Mouse (Mus musculus) G1E (cell line): Measurements from ENCODE around the gene Bak1. TPM values are rescaled to one million over a fixed set of nuclear protein-coding genes. Genes with fewer than 3 reads are reported as not detected.
A peak's percentile ranks its signal among the peaks of the same experiment; 100 is the strongest.

ENCODE experiments used
- ATAC-seq: 2 replicates; pipeline ENCODE4 v1.8.0; 2016; ENCODE audit warnings: mild to moderate bottlenecking; ENCODE audit not compliant: insufficient number of reproducible peaks, poor library complexity, low FRiP score, severe bottlenecking; ENCODE audit errors: extremely low read depth
- DNase-seq: peaks from one replicate; pipeline ENCODE4 v3.0.0; 2012; ENCODE audit warnings: low spot score
- H3K27me3 ChIP-seq: 2 replicates; pipeline ENCODE4 v1.6.1; 2012; ENCODE audit warnings: mild to moderate bottlenecking, low read length, inconsistent platforms; ENCODE audit not compliant: insufficient read depth
- H3K36me3 ChIP-seq: replicated peaks from 2 replicates; pipeline ENCODE3; 2012; ENCODE audit warnings: mild to moderate bottlenecking, inconsistent platforms
- H3K4me1 ChIP-seq: 2 replicates; pipeline ENCODE4 v1.6.1; 2012; ENCODE audit warnings: low read depth, low read length, inconsistent platforms, mixed read lengths; ENCODE audit not compliant: insufficient read depth
- H3K4me3 ChIP-seq: 2 replicates; pipeline ENCODE4 v1.5.1; 2012; ENCODE audit warnings: low read depth, mild to moderate bottlenecking, inconsistent platforms, low read length, moderate library complexity, mixed read lengths
- H3K9me3 ChIP-seq: replicated peaks from 2 replicates; pipeline ENCODE4 v1.6.1; 2012; ENCODE audit warnings: inconsistent platforms
- CTCF ChIP-seq: IDR thresholded peaks from 2 replicates; pipeline ENCODE4 v1.5.1; 2012; ENCODE audit warnings: low read depth, low read length, inconsistent platforms, mixed read lengths
- GATA1 ChIP-seq: IDR thresholded peaks from 2 replicates; pipeline ENCODE4 v1.6.1; 2012; ENCODE audit warnings: borderline replicate concordance, low read length, inconsistent platforms, mixed read lengths
- GATA2 ChIP-seq: IDR thresholded peaks from 2 replicates; pipeline ENCODE4 v1.6.1; 2012; ENCODE audit warnings: low read depth, low read length, inconsistent platforms, borderline replicate concordance
- POLR2AphosphoS5 ChIP-seq: IDR thresholded peaks from 2 replicates; pipeline ENCODE4 v1.6.1; 2012; ENCODE audit warnings: low read depth, low read length, inconsistent platforms; ENCODE audit not compliant: insufficient replicate concordance
- TAL1 ChIP-seq: conservative IDR thresholded peaks from 2 replicates; pipeline ENCODE4 v1.6.1; 2012; ENCODE audit warnings: low read depth, low read length, inconsistent platforms, mixed read lengths
- polyA plus RNA-seq: library from polyadenylated mRNA; stranded (reverse); fragments of >175 nt; gene quantifications from 2 replicates; pipeline ENCODE4 v1.2.3, GENCODE M21; 2012
- total RNA-seq, 2 experiments: library from RNA; stranded (forward) in 1 of 2; stranded (reverse) in 1 of 2; fragments of 200-1000 nt in 1 of 2; fragments of >200 nt in 1 of 2; fragmentation: Nextera tagmentation in 1 of 2; gene quantifications; 2 replicates each; pipeline ENCODE4 v1.2.3; 2014 to 2017

The Bak1 gene
- total and polyA plus RNA-seq, 3 experiments = 64.5 to 231 (median 227) TPM

GRCm38 (mm10) chr17:27048445-27049239 is 19.8 kb upstream of the Bak1 start:
- H3K36me3 ChIP-seq = no peaks in the 10 kb centered on the region
- H3K9me3 ChIP-seq = 0 out of 2 replicates have a peak, but pooled peaks cover 3% of the 10 kb centered on the region
- DNase-seq = no peak
- peaks cover 33% of the 10 kb centered on the region for H3K4me1 ChIP-seq
- H3K27me3 ChIP-seq = peaks cover 14% of the 10 kb centered on the region; the same call in 1 of the 2 replicates
- ATAC-seq = no peak
- TF ChIP-seq GATA1 = no peak
- H3K4me3 ChIP-seq = no peak overlapping the region; the same call in 1 of the 2 replicates

DNA sequence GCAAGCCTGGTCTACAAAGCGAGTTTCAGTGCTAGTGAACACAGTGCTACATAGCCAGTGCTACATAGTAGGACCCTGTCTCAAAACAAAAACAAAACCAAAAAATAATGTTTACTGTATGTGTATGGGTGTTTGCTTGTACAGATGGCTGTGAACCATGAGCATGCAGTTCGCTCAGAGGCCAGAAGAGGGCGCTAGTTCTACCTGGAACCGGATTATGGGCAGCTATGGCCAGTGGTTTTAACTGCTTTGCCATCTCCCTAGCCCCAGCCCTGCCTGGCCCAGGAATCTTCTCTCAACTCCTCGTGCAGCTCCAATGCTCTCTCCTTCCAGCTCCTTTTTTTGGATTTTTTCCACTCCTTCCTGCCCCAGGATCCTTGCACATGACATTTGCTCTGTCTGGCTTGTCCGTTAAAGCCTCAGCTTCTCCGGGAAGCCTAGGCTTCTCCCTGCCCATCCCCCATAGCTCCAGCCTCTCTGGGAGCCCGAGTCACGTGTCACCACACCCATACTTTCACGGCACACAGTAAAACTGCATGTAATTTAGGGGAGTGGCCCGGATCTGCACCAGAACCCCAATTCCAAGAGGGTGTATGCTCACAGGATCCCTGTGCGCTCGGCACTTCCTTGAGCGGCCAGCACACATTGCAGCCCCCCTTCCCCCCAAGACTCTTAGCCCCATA is 19.1 kb upstream of the Bak1 start:
- ATAC-seq (peak; percentile 46; the same call in 1 of the 2 replicates), DNase-seq (no peak)
- H3K4me3 ChIP-seq = no peak overlapping the region; the same call in 1 of the 2 replicates
- no peaks in the 10 kb centered on the region for H3K36me3 ChIP-seq
- TF ChIP-seq TAL1 (no peak), CTCF (peak; percentile 83), GATA2 (no peak), GATA1 (no peak), POLR2AphosphoS5 (no peak)
- peaks cover 36% of the 10 kb centered on the region for H3K4me1 ChIP-seq
- peaks cover 18% of the 10 kb centered on the region; the same call in 1 of the 2 replicates for H3K27me3 ChIP-seq
- H3K9me3 ChIP-seq = 0 out of 2 replicates have a peak, but pooled peaks cover 3% of the 10 kb centered on the region

DNA sequence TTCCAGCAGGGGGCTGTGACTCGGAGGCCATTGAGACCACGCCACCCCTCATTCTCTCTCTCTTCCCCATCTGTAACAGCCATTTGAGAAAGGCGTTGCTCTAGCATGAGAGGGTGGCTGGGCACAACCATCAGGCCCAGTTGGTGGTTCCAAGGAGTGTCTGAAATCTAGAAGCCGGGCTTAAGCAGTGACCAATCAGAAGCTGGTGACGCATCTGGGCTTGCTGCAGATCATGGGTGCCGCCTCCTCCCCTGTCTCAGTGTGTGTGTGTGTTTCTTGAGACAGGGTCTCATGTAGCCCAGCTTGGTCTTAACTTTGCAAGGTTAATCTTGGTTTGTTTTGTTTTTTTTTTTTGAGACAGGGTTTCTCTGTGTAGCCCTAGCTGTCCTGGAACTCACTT is 16.4 kb upstream of the Bak1 start:
- Histone ChIP-seq H3K4me3 (no peak overlapping the region), H3K27me3 (peaks cover 40% of the 10 kb centered on the region), H3K9me3 (0 out of 2 replicates have a peak, but pooled peaks cover 3% of the 10 kb centered on the region), H3K36me3 (no peaks in the 10 kb centered on the region), H3K4me1 (peaks cover 21% of the 10 kb centered on the region)
- DNase-seq (no peak), ATAC-seq (no peak)
- TF ChIP-seq GATA2 (no peak), CTCF (no peak), TAL1 (no peak), GATA1 (no peak)

- ATAC-seq (no peak), DNase-seq (no peak)
- H3K4me1 ChIP-seq = peaks cover 26% of the 10 kb centered on the region
- no peak overlapping the region for H3K4me3 ChIP-seq
- H3K27me3 ChIP-seq = peaks cover 57% of the 10 kb centered on the region
- 0 out of 2 replicates have a peak, but pooled peaks cover 3% of the 10 kb centered on the region for H3K9me3 ChIP-seq
- TF ChIP-seq GATA2 (no peak), CTCF (no peak), POLR2AphosphoS5 (no peak), TAL1 (no peak), GATA1 (no peak)
- H3K36me3 ChIP-seq = no peaks in the 10 kb centered on the region
Measured at GRCm38 (mm10) chr17:27042840-27043239, 14.0 kb upstream of the Bak1 start.

GRCm38 (mm10) chr17:27041787-27042055 is 12.9 kb upstream of the Bak1 start:
- H3K4me1 ChIP-seq = peaks cover 23% of the 10 kb centered on the region
- ATAC-seq = no peak
- TF ChIP-seq POLR2AphosphoS5 (no peak), GATA1 (no peak), CTCF (no peak), TAL1 (no peak), GATA2 (no peak)
- DNase-seq = no peak
- H3K4me3 ChIP-seq = no peak overlapping the region
- H3K27me3 ChIP-seq = peaks cover 62% of the 10 kb centered on the region
- no peaks in the 10 kb centered on the region for H3K9me3 ChIP-seq
- no peaks in the 10 kb centered on the region for H3K36me3 ChIP-seq

DNA sequence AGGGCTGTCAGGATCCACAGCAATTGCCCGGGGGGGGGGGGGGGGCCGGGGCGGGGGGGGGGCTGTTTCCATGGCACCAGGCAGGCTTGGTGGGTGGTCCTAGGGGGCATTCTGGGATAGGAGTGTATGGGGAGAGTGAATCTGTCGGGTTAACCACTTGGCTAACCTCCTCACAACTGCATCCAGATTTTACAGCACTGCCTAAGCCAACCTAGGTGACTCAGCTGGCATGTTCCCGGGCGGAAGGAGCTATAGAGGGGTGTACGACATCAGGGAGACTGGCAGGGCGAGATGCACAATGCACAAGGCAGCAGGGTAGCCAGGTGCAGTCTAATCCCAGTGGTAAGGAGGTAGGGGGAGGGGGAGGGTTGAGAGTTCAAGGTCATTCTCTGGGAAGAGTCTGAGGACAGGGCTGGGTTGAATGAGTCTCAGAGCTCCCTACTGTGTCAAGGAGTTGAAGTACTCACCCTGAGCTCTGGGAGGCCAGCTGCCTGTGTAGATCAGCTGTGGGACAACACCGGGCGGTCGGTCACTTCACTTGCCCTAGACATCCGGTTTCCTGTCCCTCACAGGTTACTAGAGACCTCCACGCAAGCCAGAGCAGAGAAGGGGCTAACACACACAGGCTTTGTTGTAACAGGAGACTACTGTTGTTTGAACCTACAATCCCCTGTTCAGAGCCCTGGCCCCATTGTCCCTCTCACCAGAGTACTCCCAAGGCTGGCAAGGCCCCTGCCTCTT is 12.4 kb upstream of the Bak1 start:
- peaks cover 23% of the 10 kb centered on the region for H3K4me1 ChIP-seq
- no peaks in the 10 kb centered on the region for H3K36me3 ChIP-seq
- no peak for TF ChIP-seq TAL1
- no peak for TF ChIP-seq GATA2
- TF ChIP-seq POLR2AphosphoS5 = no peak
- TF ChIP-seq CTCF = no peak
- TF ChIP-seq GATA1 = no peak
- DNase-seq (no peak), ATAC-seq (no peak)
- H3K27me3 ChIP-seq = peaks cover 67% of the 10 kb centered on the region
- no peaks in the 10 kb centered on the region for H3K9me3 ChIP-seq
- no peak overlapping the region for H3K4me3 ChIP-seq
